31 mouse cellular contexts compared by ENCODE assay signal in genomic region chr5:38302651-38303050, GRCm38 (mm10). TPM values are rescaled to one million over a fixed set of nuclear protein-coding genes. Genes with fewer than 3 reads are reported as not detected.
A peak's percentile ranks its signal among the peaks of the same experiment; 100 is the strongest.
DNase-seq lines count a peak whose midpoint lies in the region; ATAC-seq lines count a peak whose summit lies in the region.
"Had no signal": no experiment of that assay in that cellular context is flagged by ENCODE, and none has a peak within 500 bp of the region (broad histone marks: within the 10 kb centered on the region; RNA-seq: fewer than 3 reads in every experiment).

No protein-coding gene starts in this region.

- DNase-seq in thymus, postnatal 0 days (ENCODE audit: low spot score), result peak; percentile 5
- DNase-seq in thymus, postnatal 10 days (ENCODE audit: low spot score in 2 of 2), result no peak
- peak; percentile 28 for DNase-seq in ZHBTc4 (ENCODE audit: low read depth, low spot score)
- no peak for DNase-seq in frontal cortex, postnatal 14 days (ENCODE audit: low spot score in 2 of 2)
- DNase-seq in left cerebral cortex, postnatal 36 days (ENCODE audit: low spot score in 2 of 2), result no peak
- DNase-seq: adrenal gland, adult 2 months; cerebellum, adult 2 months; cerebellum, postnatal 36 days; gastrocnemius, postnatal 14 days; heart, adult 11 months; kidney, adult 2 months; left cerebral cortex, postnatal 4 days; thymus, postnatal 14 days had no signal

- H3K4me1 ChIP-seq in forebrain, embryonic 13.5 days, result no peaks in the 10 kb centered on the region
- no peaks in the 10 kb centered on the region for H3K4me1 ChIP-seq in forebrain, embryonic 15.5 days
- H3K4me1 ChIP-seq: embryonic facial prominence, embryonic 12.5 days; lung, embryonic 15.5 days; neural tube, embryonic 15.5 days had no signal

- no peak overlapping the region for H3K4me3 ChIP-seq in forebrain, embryonic 13.5 days
- no peak overlapping the region for H3K4me3 ChIP-seq in forebrain, embryonic 15.5 days
- H3K4me3 ChIP-seq: embryonic facial prominence, embryonic 12.5 days; erythroblast, embryonic 14.5 days; left cerebral cortex, adult 2 months; limb, embryonic 15.5 days; lung, embryonic 15.5 days; neural tube, embryonic 15.5 days had no signal

- intact Hi-C loops in left cerebral cortex, postnatal 36 days (cut with DNase I), result no loop called here

- 30% methylated on average over 12 of the region's 12 CpGs for WGBS in forebrain, embryonic 13.5 days
- WGBS in forebrain, embryonic 15.5 days, result 26% methylated on average over 12 of the region's 12 CpGs

- H3K27me3 ChIP-seq in forebrain, embryonic 13.5 days, result no peaks in the 10 kb centered on the region
- H3K27me3 ChIP-seq in forebrain, embryonic 15.5 days, result no peaks in the 10 kb centered on the region; the same call in 1 of the 2 replicates
- H3K27me3 ChIP-seq: embryonic facial prominence, embryonic 12.5 days; limb, embryonic 15.5 days; lung, embryonic 15.5 days; neural tube, embryonic 15.5 days had no signal

- H3K4me2 ChIP-seq in forebrain, embryonic 13.5 days, result no peak overlapping the region
- H3K4me2 ChIP-seq in forebrain, embryonic 15.5 days (replicated peaks), result no peak overlapping the region
- H3K4me2 ChIP-seq: embryonic facial prominence, embryonic 12.5 days; heart, embryonic 11.5 days; limb, embryonic 15.5 days; lung, embryonic 15.5 days; neural tube, embryonic 15.5 days had no signal

- no peak overlapping the region for H3K9ac ChIP-seq in forebrain, embryonic 13.5 days
- H3K9ac ChIP-seq in forebrain, embryonic 15.5 days (replicated peaks), result no peak overlapping the region
- H3K9ac ChIP-seq: embryonic facial prominence, embryonic 12.5 days; limb, embryonic 15.5 days; liver, embryonic 14.5 days; lung, embryonic 15.5 days; neural tube, embryonic 15.5 days had no signal

- ATAC-seq in forebrain, embryonic 13.5 days, result peak; percentile 32; the same call in 1 of the 2 replicates
- ATAC-seq in forebrain, embryonic 15.5 days (replicated peaks), result no peak
- ATAC-seq: forebrain, embryonic 16.5 days had no signal

- no peak overlapping the region for H3K27ac ChIP-seq in forebrain, embryonic 13.5 days
- H3K27ac ChIP-seq in forebrain, embryonic 15.5 days (replicated peaks), result no peak overlapping the region
- H3K27ac ChIP-seq: embryonic facial prominence, embryonic 12.5 days; kidney, postnatal 0 days; left cerebral cortex, adult 2 months; limb, embryonic 15.5 days; liver, embryonic 14.5 days; lung, embryonic 15.5 days; macrophage; neural tube, embryonic 15.5 days had no signal

- H3K36me3 ChIP-seq in forebrain, embryonic 13.5 days (ENCODE audit: poor library complexity, severe bottlenecking), result no peaks in the 10 kb centered on the region
- no peaks in the 10 kb centered on the region for H3K36me3 ChIP-seq in forebrain, embryonic 15.5 days
- H3K36me3 ChIP-seq: embryonic facial prominence, embryonic 12.5 days; limb, embryonic 15.5 days; lung, embryonic 15.5 days; neural tube, embryonic 15.5 days had no signal

- no peaks in the 10 kb centered on the region for H3K9me3 ChIP-seq in forebrain, embryonic 13.5 days (replicated peaks)
- no peaks in the 10 kb centered on the region for H3K9me3 ChIP-seq in forebrain, embryonic 15.5 days
- H3K9me3 ChIP-seq: embryonic facial prominence, embryonic 12.5 days; limb, embryonic 15.5 days; lung, embryonic 15.5 days; neural tube, embryonic 15.5 days had no signal

RNA-seq across cellular contexts. Expression of gene Drd5, which starts 16.5 kb away (rescaled TPM):
- 0.08 TPM in 1 of 2 replicates, not detected in the other for polyA plus RNA-seq in forebrain, embryonic 13.5 days (2015; fragmentation: Nextera tagmentation; extraction: Ambion mirVana)
- polyA plus RNA-seq in forebrain, embryonic 15.5 days (2015; fragmentation: Nextera tagmentation; extraction: Ambion mirVana), result 0.33 and 0.34 TPM in 2 replicates
- polyA plus RNA-seq in thymus, postnatal 0 days (2015; fragmentation: Nextera tagmentation; extraction: Ambion mirVana), result 0.05 TPM in 1 of 2 replicates, not detected in the other
- total RNA-seq in left cerebral cortex, postnatal 36 days (2021), result 1 to 10 TPM; 2.2 to 2.6 TPM
- total RNA-seq: adrenal gland, adult 2 months; adrenal gland, postnatal 4 days; gastrocnemius, postnatal 14 days; hematopoietic stem cell, adult 5-6 weeks had no signal
- polyA plus RNA-seq: adrenal gland, adult 2 months; erythroblast, embryonic 14.5 days; heart, embryonic 11.5 days; heart, postnatal 0 days; kidney, adult 2 months; kidney, postnatal 0 days; liver, embryonic 14.5 days; lung, embryonic 15.5 days; macrophage; small intestine, adult 2 months; stomach, embryonic 16.5 days had no signal

RNA-seq across cellular contexts. Expression of gene Otop1, which starts 26.9 kb away (rescaled TPM):
- not detected in 2 replicates for polyA plus RNA-seq in forebrain, embryonic 13.5 days (2015; fragmentation: Nextera tagmentation; extraction: Ambion mirVana)
- polyA plus RNA-seq in forebrain, embryonic 15.5 days (2015; fragmentation: Nextera tagmentation; extraction: Ambion mirVana), result not detected in 2 replicates
- polyA plus RNA-seq in thymus, postnatal 0 days (2015; fragmentation: Nextera tagmentation; extraction: Ambion mirVana), result 0.06 and 0.08 TPM in 2 replicates
- not detected for total RNA-seq in left cerebral cortex, postnatal 36 days (2021)
- total RNA-seq: hematopoietic stem cell, adult 5-6 weeks; left cerebral cortex, adult 2 months; left cerebral cortex, postnatal 4 days had no signal
- polyA plus RNA-seq: erythroblast, embryonic 14.5 days; forebrain, embryonic 16.5 days; heart, embryonic 11.5 days; heart, postnatal 0 days; kidney, postnatal 0 days; limb, embryonic 15.5 days; liver, embryonic 14.5 days; lung, embryonic 15.5 days; macrophage; small intestine, adult 2 months; stomach, embryonic 16.5 days had no signal

RNA-seq across cellular contexts. Expression of gene Tmem128, which starts 42.7 kb away (rescaled TPM):
- 99.2 and 110 TPM in 2 replicates for polyA plus RNA-seq in forebrain, embryonic 13.5 days (2015; fragmentation: Nextera tagmentation; extraction: Ambion mirVana)
- 94.0 and 95.0 TPM in 2 replicates for polyA plus RNA-seq in forebrain, embryonic 15.5 days (2015; fragmentation: Nextera tagmentation; extraction: Ambion mirVana)
- polyA plus RNA-seq in thymus, postnatal 0 days (2015; fragmentation: Nextera tagmentation; extraction: Ambion mirVana), result 103 and 126 TPM in 2 replicates
- 10 to 100 TPM; 31.6 to 35.4 TPM for total RNA-seq in left cerebral cortex, postnatal 36 days (2021)

Comparison
In these comparisons a context has a peak if more than half of its experiments do, and no peak if none do; other contexts are left out.
1. DNase-seq: peak in thymus, postnatal 0 days (single experiment) and ZHBTc4 (single experiment); none in thymus, postnatal 10 days (0 of 2), frontal cortex, postnatal 14 days (0 of 2) and left cerebral cortex, postnatal 36 days (0 of 2).